Mouse (Mus musculus): ENCODE data around the gene Prpf38b. TPM values are rescaled to one million over a fixed set of nuclear protein-coding genes. Genes with fewer than 3 reads are reported as not detected.
"Not testable (repeated sequence)": the region's sequence is repeated elsewhere in the genome, so short reads cannot be mapped to it uniquely, and the experiment has no call there.

Prpf38b gene
- total RNA-seq, 2 experiments from 2014 or later: 49.4 to 57.6 TPM

- no peak for DNase-seq
- intact Hi-C loops (cut with DNase I): no loop called here
These were observed 8.6 kb downstream of the Prpf38b start for GRCm38 (mm10) chr3:108902934-108903333.

- no peak for DNase-seq
- intact Hi-C loops (cut with DNase I): no loop called here
These were observed 9.5 kb downstream of the Prpf38b start for GRCm38 (mm10) chr3:108902038-108902437.

GRCm38 (mm10) chr3:108900681-108901080 lies 10.8 kb downstream of the Prpf38b start:
- intact Hi-C loops (cut with DNase I): no loop called here
- no peak for DNase-seq

- no peak for DNase-seq
- intact Hi-C loops (cut with DNase I): no loop called here
These were observed 11.4 kb downstream of the Prpf38b start for GRCm38 (mm10) chr3:108900147-108900546.

GRCm38 (mm10) chr3:108898640-108899039 lies 12.9 kb downstream of the Prpf38b start:
- intact Hi-C loops (cut with DNase I): no loop called here
- no peak for DNase-seq

- intact Hi-C loops (cut with DNase I): no loop called here
- no peak for DNase-seq
These were observed 18.6 kb downstream of the Prpf38b start for GRCm38 (mm10) chr3:108892914-108893313.

GRCm38 (mm10) chr3:108892080-108892479 lies 19.4 kb downstream of the Prpf38b start:
- intact Hi-C loops (cut with DNase I): no loop called here
- no peak for DNase-seq

GRCm38 (mm10) chr3:108889908-108890307 lies 21.6 kb downstream of the Prpf38b start, which contains the start of gene Fndc7:
TSS of gene Fndc7 (minus strand) at chr3:108890008.
- intact Hi-C loops (cut with DNase I): no loop called here
- no peak for DNase-seq

- DNase-seq: no peak
- intact Hi-C loops (cut with DNase I): no loop called here
These were observed 23.9 kb downstream of the Prpf38b start for GRCm38 (mm10) chr3:108887618-108887975.

GRCm38 (mm10) chr3:108886934-108887617 lies 24.5 kb downstream of the Prpf38b start:
- DNase-seq: no peak
- intact Hi-C loops (cut with DNase I): no loop called here

GRCm38 (mm10) chr3:108885686-108886530 lies 25.6 kb downstream of the Prpf38b start:
- DNase-seq: peak; percentile 63
- intact Hi-C loops (cut with DNase I): no loop called here

- intact Hi-C loops (cut with DNase I): no loop called here
- DNase-seq: no peak
These were observed 26.7 kb downstream of the Prpf38b start for GRCm38 (mm10) chr3:108884706-108885289.

GRCm38 (mm10) chr3:108883067-108883466 lies 28.5 kb downstream of the Prpf38b start:
- intact Hi-C loops (cut with DNase I): no loop called here
- DNase-seq: no peak

- intact Hi-C loops (cut with DNase I); DNase-seq: not testable (repeated sequence)
These were observed 29.7 kb downstream of the Prpf38b start for GRCm38 (mm10) chr3:108881873-108882272.

- DNase-seq: no peak
These were observed 30.7 kb downstream of the Prpf38b start for GRCm38 (mm10) chr3:108880544-108881507.

GRCm38 (mm10) chr3:108879836-108880435 lies 31.6 kb downstream of the Prpf38b start:
- DNase-seq: no peak
- intact Hi-C loops (cut with DNase I): no loop called here

More at GRCm38 (mm10) chr3:108880544-108881507, 30.7 kb downstream of the Prpf38b start:
- intact Hi-C loops (cut with DNase I): no loop called here

GRCm38 (mm10) chr3:108879129-108879528 lies 32.4 kb downstream of the Prpf38b start:
- DNase-seq: peak; percentile 26
- intact Hi-C loops (cut with DNase I): no loop called here

GRCm38 (mm10) chr3:108870631-108871030 lies 40.9 kb downstream of the Prpf38b start:
- intact Hi-C loops (cut with DNase I): no loop called here
- no peak for DNase-seq

- no peak for DNase-seq
- intact Hi-C loops (cut with DNase I): no loop called here
These were observed 44.1 kb downstream of the Prpf38b start for GRCm38 (mm10) chr3:108867449-108867848.

- DNase-seq: no peak
- intact Hi-C loops (cut with DNase I): no loop called here
These were observed 45.9 kb downstream of the Prpf38b start for GRCm38 (mm10) chr3:108865676-108866075.

Measured in left cerebral cortex, postnatal 4 days (tissue).